21 mouse cellular contexts compared by ENCODE assay signal in genomic region chr11:84097251-84097998, GRCm38 (mm10). TPM values are rescaled to one million over a fixed set of nuclear protein-coding genes. Genes with fewer than 3 reads are reported as not detected.
DNase-seq lines count a peak whose midpoint lies in the region; ATAC-seq and TF ChIP-seq lines count a peak whose summit lies in the region.
"Had no signal": no experiment of that assay in that cellular context is flagged by ENCODE, and none has a peak within 500 bp of the region (broad histone marks: within the 10 kb centered on the region; RNA-seq: fewer than 3 reads in every experiment).

No protein-coding gene starts in this region.

- H3K4me2 ChIP-seq in forebrain, postnatal 0 days (ENCODE audit: low read depth) = no peak overlapping the region
- no peak overlapping the region for H3K4me2 ChIP-seq in midbrain, postnatal 0 days (ENCODE audit: low read depth, low read length, poor library complexity, severe bottlenecking)
- no peak overlapping the region for H3K4me2 ChIP-seq in midbrain, embryonic 11.5 days
- H3K4me2 ChIP-seq: forebrain, embryonic 12.5 days; intestine, embryonic 15.5 days; limb, embryonic 13.5 days had no signal

- no peak for TF ChIP-seq CTCF in forebrain, postnatal 0 days (IDR thresholded peaks at IDR 0.05; ENCODE audit: low read depth)
- TF ChIP-seq CTCF in midbrain, postnatal 0 days (IDR thresholded peaks at IDR 0.05) = no peak

- H3K27ac ChIP-seq in forebrain, postnatal 0 days (ENCODE audit: low read depth, low read length) = peak overlapping the region; percentile 47; the same call in 1 of the 2 replicates
- H3K27ac ChIP-seq in forebrain, embryonic 10.5 days = no peak overlapping the region
- no peak overlapping the region for H3K27ac ChIP-seq in midbrain, postnatal 0 days (ENCODE audit: low read depth, low read length)
- H3K27ac ChIP-seq in midbrain, embryonic 11.5 days (ENCODE audit: low read depth, low read length) = no peak overlapping the region
- H3K27ac ChIP-seq: forebrain, embryonic 12.5 days; heart, embryonic 10.5 days; intestine, embryonic 15.5 days; limb, embryonic 13.5 days had no signal

- peak; percentile 12 for DNase-seq in forebrain, postnatal 0 days
- no peak for DNase-seq in forebrain, embryonic 10.5 days (ENCODE audit: extremely low spot score, low spot score)
- peak; percentile 39 for DNase-seq in layer of hippocampus, adult 9-11 months
- no peak for DNase-seq in layer of hippocampus, adult 11-12 months (ENCODE audit: low spot score)
- DNase-seq in midbrain, postnatal 0 days (ENCODE audit: low spot score) = peak; percentile 14
- no peak for DNase-seq in midbrain, embryonic 11.5 days (ENCODE audit: low spot score, missing footprints)
- no peak for DNase-seq in cerebellum, adult 11 months
- DNase-seq: adrenal gland, adult 8-10 months; cerebellum, postnatal 10 days; kidney, adult 9 months; kidney, postnatal 25 days; midbrain, embryonic 14.5 days had no signal

- H3K27me3 ChIP-seq in forebrain, postnatal 0 days (ENCODE audit: insufficient read depth, low read length) = no peaks in the 10 kb centered on the region
- no peaks in the 10 kb centered on the region for H3K27me3 ChIP-seq in forebrain, embryonic 10.5 days (ENCODE audit: poor library complexity, severe bottlenecking)
- H3K27me3 ChIP-seq in midbrain, postnatal 0 days (ENCODE audit: insufficient read depth, low read length) = no peaks in the 10 kb centered on the region
- no peaks in the 10 kb centered on the region for H3K27me3 ChIP-seq in midbrain, embryonic 11.5 days (ENCODE audit: control insufficient read depth, insufficient read depth, low read length)
- H3K27me3 ChIP-seq: forebrain, embryonic 12.5 days; intestine, embryonic 15.5 days; limb, embryonic 13.5 days; Patski had no signal

- ATAC-seq in forebrain, postnatal 0 days = no peak
- ATAC-seq in midbrain, postnatal 0 days (ENCODE audit: low FRiP score) = no peak
- no peak for ATAC-seq in midbrain, embryonic 11.5 days (ENCODE audit: low FRiP score)
- ATAC-seq: CD4-positive, CD25-positive, alpha-beta regulatory T cell, adult 4 months; intestine, embryonic 15.5 days; lung, postnatal 0 days; Patski had no signal

- H3K9me3 ChIP-seq in forebrain, postnatal 0 days (ENCODE audit: low read length) = no peaks in the 10 kb centered on the region
- H3K9me3 ChIP-seq in forebrain, embryonic 10.5 days = no peaks in the 10 kb centered on the region
- H3K9me3 ChIP-seq in midbrain, postnatal 0 days (ENCODE audit: low read length) = no peaks in the 10 kb centered on the region
- no peaks in the 10 kb centered on the region for H3K9me3 ChIP-seq in midbrain, embryonic 11.5 days (ENCODE audit: control insufficient read depth, low read length)
- H3K9me3 ChIP-seq: forebrain, embryonic 12.5 days; heart, embryonic 10.5 days; intestine, embryonic 15.5 days; limb, embryonic 13.5 days had no signal

- no peaks in the 10 kb centered on the region for H3K4me1 ChIP-seq in forebrain, postnatal 0 days (ENCODE audit: insufficient read depth)
- H3K4me1 ChIP-seq in forebrain, embryonic 10.5 days = 0 out of 2 replicates have a peak, but pooled peaks cover 5% of the 10 kb centered on the region
- no peaks in the 10 kb centered on the region for H3K4me1 ChIP-seq in midbrain, postnatal 0 days (ENCODE audit: insufficient read depth, low read length)
- no peaks in the 10 kb centered on the region for H3K4me1 ChIP-seq in midbrain, embryonic 11.5 days (ENCODE audit: control insufficient read depth, insufficient read depth, low read length)
- H3K4me1 ChIP-seq: heart, embryonic 10.5 days; intestine, embryonic 15.5 days had no signal

- no peak overlapping the region for H3K4me3 ChIP-seq in forebrain, postnatal 0 days (ENCODE audit: low read depth, low read length)
- no peak overlapping the region for H3K4me3 ChIP-seq in forebrain, embryonic 10.5 days
- no peak overlapping the region for H3K4me3 ChIP-seq in midbrain, postnatal 0 days (ENCODE audit: low read depth, low read length)
- H3K4me3 ChIP-seq in midbrain, embryonic 11.5 days (ENCODE audit: low read depth, low read length) = no peak overlapping the region
- H3K4me3 ChIP-seq: forebrain, embryonic 12.5 days; heart, embryonic 10.5 days; intestine, embryonic 15.5 days; limb, embryonic 13.5 days; myocyte had no signal

- H3K36me3 ChIP-seq in forebrain, postnatal 0 days (ENCODE audit: insufficient read depth) = peaks cover 28% of the 10 kb centered on the region
- peaks cover 96% of the 10 kb centered on the region for H3K36me3 ChIP-seq in forebrain, embryonic 10.5 days (replicated peaks)
- peaks cover 29% of the 10 kb centered on the region for H3K36me3 ChIP-seq in midbrain, postnatal 0 days (ENCODE audit: insufficient read depth, low read length)
- peaks cover 3% of the 10 kb centered on the region; the same call in 1 of the 2 replicates for H3K36me3 ChIP-seq in midbrain, embryonic 11.5 days (ENCODE audit: control insufficient read depth, insufficient read depth, low read length)

- WGBS in forebrain, postnatal 0 days = 53% methylated on average over 5 of the region's 5 CpGs
- 92% methylated on average over 5 of the region's 5 CpGs for WGBS in forebrain, embryonic 10.5 days
- 79% methylated on average over 5 of the region's 5 CpGs for WGBS in midbrain, postnatal 0 days
- 91% methylated on average over 5 of the region's 5 CpGs for WGBS in midbrain, embryonic 11.5 days

- H3K9ac ChIP-seq in forebrain, postnatal 0 days = no peak overlapping the region
- no peak overlapping the region for H3K9ac ChIP-seq in midbrain, postnatal 0 days (replicated peaks; ENCODE audit: low read length, poor library complexity, severe bottlenecking)
- no peak overlapping the region for H3K9ac ChIP-seq in midbrain, embryonic 11.5 days (ENCODE audit: low read length)
- H3K9ac ChIP-seq: forebrain, embryonic 12.5 days; intestine, embryonic 15.5 days; limb, embryonic 13.5 days had no signal

RNA-seq across cellular contexts. Expression of gene Dusp14, which starts 28.4 kb away (rescaled TPM):
- 15.1 and 15.4 TPM in 2 replicates for total RNA-seq in forebrain, postnatal 0 days (2014; rRNA removed)
- 19.4 and 21.6 TPM in 2 replicates for polyA plus RNA-seq in forebrain, postnatal 0 days (2015; fragmentation: Nextera tagmentation; extraction: Ambion mirVana)
- polyA plus RNA-seq in forebrain, embryonic 10.5 days (2016; fragmentation: Nextera tagmentation; extraction: Ambion mirVana) = 12.0 and 12.5 TPM in 2 replicates
- total RNA-seq in midbrain, postnatal 0 days (2014; rRNA removed) = 9.1 and 18.1 TPM in 2 replicates
- polyA plus RNA-seq in midbrain, postnatal 0 days (2015; fragmentation: Nextera tagmentation; extraction: Ambion mirVana) = 8.8 and 8.9 TPM in 2 replicates
- 7.2 and 8.8 TPM in 2 replicates for polyA plus RNA-seq in midbrain, embryonic 11.5 days (2014; fragmentation: Nextera tagmentation; extraction: Ambion mirVana)
- total RNA-seq: megakaryocyte, adult 5-6 weeks had no signal

RNA-seq across cellular contexts. Expression of gene Tada2a, which starts 32.0 kb away (rescaled TPM):
- total RNA-seq in forebrain, postnatal 0 days (2014; rRNA removed) = 24.8 and 26.1 TPM in 2 replicates
- 29.0 and 30.1 TPM in 2 replicates for polyA plus RNA-seq in forebrain, postnatal 0 days (2015; fragmentation: Nextera tagmentation; extraction: Ambion mirVana)
- polyA plus RNA-seq in forebrain, embryonic 10.5 days (2016; fragmentation: Nextera tagmentation; extraction: Ambion mirVana) = 43.6 and 43.7 TPM in 2 replicates
- 20.3 and 21.4 TPM in 2 replicates for total RNA-seq in midbrain, postnatal 0 days (2014; rRNA removed)
- 25.8 and 25.9 TPM in 2 replicates for polyA plus RNA-seq in midbrain, postnatal 0 days (2015; fragmentation: Nextera tagmentation; extraction: Ambion mirVana)
- polyA plus RNA-seq in midbrain, embryonic 11.5 days (2014; fragmentation: Nextera tagmentation; extraction: Ambion mirVana) = 33.7 and 33.9 TPM in 2 replicates

RNA-seq across cellular contexts. Expression of gene Acaca, which starts 32.0 kb away (rescaled TPM):
- total RNA-seq in forebrain, postnatal 0 days (2014; rRNA removed) = 162 and 200 TPM in 2 replicates
- 14.7 and 16.5 TPM in 2 replicates for polyA plus RNA-seq in forebrain, postnatal 0 days (2015; fragmentation: Nextera tagmentation; extraction: Ambion mirVana)
- 25.6 and 26.8 TPM in 2 replicates for polyA plus RNA-seq in forebrain, embryonic 10.5 days (2016; fragmentation: Nextera tagmentation; extraction: Ambion mirVana)
- 123 and 139 TPM in 2 replicates for total RNA-seq in midbrain, postnatal 0 days (2014; rRNA removed)
- 17.2 and 19.3 TPM in 2 replicates for polyA plus RNA-seq in midbrain, postnatal 0 days (2015; fragmentation: Nextera tagmentation; extraction: Ambion mirVana)
- 29.9 and 32.6 TPM in 2 replicates for polyA plus RNA-seq in midbrain, embryonic 11.5 days (2014; fragmentation: Nextera tagmentation; extraction: Ambion mirVana)

Comparison
In these comparisons a context has a peak if more than half of its experiments do, and no peak if none do; other contexts are left out.
1. DNase-seq: peak in forebrain, postnatal 0 days (single experiment), layer of hippocampus, adult 9-11 months (single experiment) and midbrain, postnatal 0 days (single experiment); none in forebrain, embryonic 10.5 days (single experiment), layer of hippocampus, adult 11-12 months (single experiment), midbrain, embryonic 11.5 days (single experiment) and cerebellum, adult 11 months (single experiment).